Mouse (Mus musculus) spleen, adult 12 weeks (tissue): Measurements from ENCODE around the gene Grm4.

ENCODE experiments used
- DNase-seq: peaks from one replicate; pipeline ENCODE4 v3.0.0; 2022; ENCODE audit warnings: low spot score

Grm4 gene

DNA sequence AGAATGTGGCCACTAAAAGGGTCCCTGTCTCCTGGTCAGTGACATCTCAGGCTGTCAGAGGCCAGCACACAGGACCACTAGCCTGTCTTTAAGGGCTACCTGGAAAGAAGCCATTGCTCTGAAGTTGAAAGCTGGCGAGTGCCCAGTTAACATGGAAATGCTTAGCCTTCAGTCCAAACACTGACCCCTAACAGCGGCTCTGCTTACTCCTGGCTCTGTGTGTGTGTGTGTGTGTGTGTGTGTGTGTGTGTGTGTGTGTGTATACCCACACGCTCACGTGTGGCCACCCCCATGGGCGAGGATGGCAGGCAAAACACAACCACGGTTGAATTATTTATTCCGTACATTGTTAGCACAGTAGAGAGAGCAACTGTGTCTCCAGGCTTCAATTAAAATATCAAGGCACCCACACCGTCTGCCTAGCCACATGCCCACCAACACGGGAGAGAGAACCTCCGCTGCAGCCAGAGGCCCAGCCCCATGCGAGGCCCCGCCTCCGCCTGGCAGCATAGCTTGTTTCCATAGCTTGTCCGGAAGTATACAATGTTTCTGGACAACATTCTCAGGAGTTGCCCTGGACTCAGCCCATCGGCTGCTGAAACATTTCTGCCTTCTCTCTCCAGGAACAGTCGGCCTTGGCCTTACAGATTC is 32.9 kb downstream of the Grm4 start:
- no peak for DNase-seq

DNA sequence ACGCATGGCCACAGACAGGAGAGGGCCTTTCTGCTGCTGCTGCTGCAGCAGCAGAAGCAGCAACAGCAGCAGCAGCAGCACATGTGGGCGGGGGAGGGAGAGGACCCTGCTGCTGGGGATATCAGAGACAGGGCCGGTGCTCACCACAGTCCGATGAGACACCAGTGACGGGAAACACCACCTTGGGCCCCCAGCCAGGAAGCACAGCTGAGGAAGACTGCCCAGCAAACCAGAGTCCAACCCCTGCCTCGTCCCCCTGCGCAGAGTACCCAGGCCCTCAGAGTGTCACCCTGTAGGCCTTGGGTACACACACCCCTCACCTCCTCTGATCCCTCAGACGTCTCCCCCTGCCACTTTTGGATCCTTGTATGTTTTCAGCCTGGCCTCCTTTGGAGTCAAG is 35.3 kb downstream of the Grm4 start:
- DNase-seq = no peak

DNA sequence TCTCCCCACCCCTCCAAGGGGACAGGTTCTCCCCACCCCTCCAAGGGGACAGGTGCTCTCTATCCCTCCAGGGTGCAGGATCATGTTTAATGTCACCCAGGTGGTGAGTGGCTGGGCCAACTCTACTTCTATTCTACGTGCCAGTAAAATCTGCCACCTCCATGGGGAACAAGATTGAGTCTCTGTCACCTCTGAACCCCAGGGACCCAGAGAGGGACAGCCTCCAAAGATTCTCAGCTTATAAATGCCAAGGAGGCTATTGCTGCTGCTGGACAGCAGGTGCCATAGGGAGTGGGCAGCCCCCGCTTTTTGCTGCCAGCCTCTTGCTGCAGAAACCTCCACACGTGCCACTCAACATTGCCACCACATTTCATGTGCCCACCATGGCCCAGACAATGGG is 37.6 kb downstream of the Grm4 start:
- no peak for DNase-seq

DNA sequence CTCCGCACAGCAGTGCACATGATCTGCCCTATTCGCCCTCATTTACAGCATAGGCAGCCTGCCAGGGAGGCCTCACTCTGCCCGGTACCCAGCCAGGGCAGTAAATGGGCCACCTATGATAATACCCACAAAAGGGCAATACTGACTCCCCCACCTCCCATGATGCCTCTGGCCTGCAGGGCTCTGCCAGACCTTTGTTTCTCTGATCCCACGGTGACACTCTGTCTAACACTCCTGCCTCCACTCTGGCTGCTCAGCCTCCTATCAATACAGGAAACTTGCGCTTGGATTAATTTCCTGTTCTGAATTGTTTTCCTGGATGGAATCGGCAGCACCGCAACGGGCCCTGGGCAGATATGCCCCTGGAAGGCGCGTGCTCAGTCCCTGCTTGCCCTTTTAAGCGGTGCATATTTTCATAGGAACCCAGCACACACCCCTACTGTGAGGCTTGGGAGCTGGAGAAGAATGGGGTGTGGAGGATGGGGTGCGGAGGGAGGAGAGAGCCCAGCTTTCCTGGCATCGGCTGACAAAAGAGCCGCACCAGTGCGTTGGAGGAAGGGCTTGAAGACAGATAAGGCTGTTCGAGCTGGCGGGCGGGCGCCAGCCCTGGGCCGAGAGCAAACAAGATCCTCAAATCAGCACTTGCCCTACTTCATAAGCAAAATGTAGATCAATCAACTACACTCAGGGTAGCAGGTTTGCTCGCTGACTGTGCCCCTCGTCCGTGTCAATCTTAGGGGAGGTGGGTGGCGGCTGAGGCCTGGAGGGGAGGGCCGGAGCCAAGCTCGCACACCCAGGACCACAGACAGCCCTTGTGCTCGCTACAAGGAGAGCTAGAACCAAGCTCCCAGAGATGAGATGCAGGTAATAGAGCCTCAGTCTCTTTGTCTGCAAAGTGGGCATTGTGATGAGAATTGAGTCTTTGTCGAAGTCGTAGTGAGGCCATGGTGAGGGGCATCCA is 40.8 kb downstream of the Grm4 start:
- no peak for DNase-seq

GRCm38 (mm10) chr17:27475650-27476049 is 45.6 kb downstream of the Grm4 start:
- DNase-seq = no peak

GRCm38 (mm10) chr17:27466620-27467019 is 54.6 kb downstream of the Grm4 start:
- DNase-seq = no peak

DNA sequence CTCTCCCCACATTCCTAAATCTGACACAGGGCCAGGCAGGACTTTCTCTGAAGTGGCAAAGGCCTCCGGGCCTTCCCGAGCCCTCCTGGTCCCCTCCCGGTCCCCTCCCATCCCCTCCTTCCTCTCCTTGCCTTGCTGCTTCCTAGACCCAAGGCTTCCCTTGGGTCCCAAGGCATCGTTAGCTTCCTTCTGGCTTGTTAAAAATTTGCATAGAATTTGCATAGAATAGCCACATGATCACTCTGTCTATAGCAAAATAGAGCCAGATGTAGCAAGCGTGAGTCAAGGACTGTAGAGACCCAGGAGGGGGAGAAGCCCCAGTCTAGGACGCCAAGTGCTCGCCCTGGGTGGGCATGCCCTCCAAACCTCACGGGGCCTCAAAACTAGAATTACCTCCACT is 55.3 kb downstream of the Grm4 start:
- DNase-seq = no peak

DNA sequence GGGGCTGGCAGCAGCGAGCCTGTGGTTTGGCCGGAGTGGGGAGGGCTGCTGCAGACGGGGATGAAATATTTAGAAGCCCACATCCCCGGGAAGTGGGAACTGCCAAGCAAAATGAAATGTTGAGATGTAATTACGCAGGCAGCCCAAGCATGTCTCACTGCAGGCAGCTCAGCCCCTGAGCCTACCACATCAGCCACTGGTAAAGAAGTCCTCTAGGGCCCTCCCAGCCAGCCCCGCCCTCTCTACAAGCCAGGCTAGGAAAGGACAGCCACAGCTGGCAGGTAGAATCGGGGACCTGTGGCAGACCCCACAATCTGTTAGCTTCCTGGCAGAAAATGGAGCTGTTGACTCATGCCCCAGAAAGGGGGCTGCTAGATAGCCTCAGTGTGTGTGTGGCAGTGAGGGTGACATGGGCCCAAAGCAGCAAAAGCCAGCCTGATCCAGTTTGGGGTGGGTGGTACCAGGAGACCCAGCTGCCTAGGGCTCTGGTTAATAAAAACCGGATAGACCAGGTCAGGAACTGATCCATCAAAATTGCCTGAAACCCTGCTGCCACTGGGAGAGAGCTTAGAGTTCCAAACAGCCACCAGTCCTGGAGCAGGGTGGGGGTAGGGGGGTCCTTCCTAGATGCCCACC is 56.8 kb downstream of the Grm4 start:
- DNase-seq = no peak

DNA sequence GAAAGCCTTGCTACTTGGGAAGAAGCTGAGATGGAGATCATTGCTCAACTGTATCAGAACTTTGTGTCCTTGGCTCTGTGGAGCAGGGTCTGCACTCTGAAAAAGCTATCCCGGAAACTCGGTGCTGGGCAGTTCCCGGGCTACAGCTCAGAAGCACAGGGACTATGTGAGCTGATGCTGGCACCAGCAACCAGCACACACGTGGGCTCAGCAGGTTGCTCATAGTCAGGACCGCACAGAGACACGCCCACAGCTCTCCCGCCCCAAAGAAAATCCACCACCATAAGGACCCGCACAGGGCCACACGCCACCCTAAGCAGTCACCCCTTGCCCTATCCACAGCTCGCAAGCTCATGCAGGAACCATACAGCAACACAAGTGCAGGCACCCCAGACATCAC is 61.2 kb downstream of the Grm4 start:
- DNase-seq = no peak

DNA sequence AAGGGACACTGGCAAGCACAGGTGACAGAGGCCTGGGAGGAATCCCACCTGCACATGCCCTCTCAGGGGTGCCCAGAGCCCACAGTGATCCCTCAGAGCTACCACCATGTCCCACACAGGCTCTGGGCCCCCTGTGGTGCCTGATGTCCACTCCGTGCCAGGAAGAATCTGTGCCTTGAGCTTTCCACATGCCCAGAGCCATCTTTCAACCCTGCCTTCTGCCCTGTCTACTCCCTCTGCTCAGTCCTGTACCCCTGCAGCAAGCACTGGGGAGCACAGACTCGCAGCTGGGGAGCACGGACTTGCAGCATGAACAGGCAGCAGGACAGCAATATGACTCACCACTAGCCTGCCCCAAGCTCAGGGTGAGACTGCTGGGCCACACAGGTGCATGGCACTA is 62.0 kb downstream of the Grm4 start:
- DNase-seq = no peak

DNA sequence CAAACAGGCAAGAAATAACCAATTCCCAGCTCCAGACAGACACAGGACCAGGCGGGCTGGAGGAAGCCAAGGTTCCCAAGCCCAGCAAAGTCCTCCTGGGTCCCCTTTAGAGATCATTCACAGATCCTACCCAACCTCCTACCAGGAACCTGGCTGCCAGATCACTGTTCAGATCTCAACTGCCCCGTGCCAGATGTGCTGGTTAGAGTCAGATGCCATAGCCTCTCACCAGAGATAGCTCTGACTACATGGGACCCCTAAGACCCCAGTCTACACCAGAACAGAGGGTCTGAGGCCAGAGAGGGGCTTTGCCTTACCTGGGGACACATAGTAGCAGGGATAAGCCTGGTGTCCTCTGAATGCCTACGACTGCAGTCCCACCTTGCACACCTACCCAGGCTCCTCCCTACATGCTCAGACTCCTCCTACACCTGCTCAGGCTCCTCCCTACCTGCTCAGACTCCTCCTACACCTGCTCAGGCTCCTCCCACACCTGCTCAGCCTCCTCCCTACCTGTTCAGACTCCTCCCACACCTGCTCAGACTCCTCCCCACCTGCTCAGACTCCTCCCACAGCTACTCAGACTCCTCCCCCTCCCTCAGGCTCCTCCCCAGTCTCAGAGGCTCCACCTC is 63.2 kb downstream of the Grm4 start:
- DNase-seq = no peak

DNA sequence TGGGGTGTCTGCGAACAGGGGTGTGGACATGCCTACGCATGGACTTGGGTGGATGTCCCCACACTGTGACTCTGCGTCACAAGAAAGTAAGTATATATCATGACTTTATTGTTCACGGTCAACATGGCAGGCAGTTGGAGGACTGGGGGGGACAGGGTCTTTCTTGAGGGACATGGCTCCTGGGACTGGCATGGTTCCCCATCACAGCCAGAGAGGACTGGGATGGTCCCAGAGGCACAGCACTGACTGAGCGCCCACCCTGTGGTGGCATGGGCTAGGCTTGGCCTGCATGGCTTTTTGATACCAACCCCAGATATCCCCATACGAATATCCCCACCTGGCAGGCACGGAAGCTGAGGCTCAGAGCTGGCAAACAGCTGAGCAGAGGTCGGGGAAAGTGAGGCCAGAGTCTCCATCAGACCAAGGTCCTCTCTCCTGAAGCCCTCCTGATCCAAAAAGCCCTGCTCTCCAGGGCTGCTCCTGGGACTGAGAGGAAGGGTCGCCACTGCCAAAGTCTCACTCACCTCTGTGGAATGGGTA is 64.1 kb downstream of the Grm4 start:
- DNase-seq = no peak

GRCm38 (mm10) chr17:27456364-27456763 is 64.8 kb downstream of the Grm4 start:
- no peak for DNase-seq

- DNase-seq = no peak
These were observed 66.0 kb downstream of the Grm4 start for GRCm38 (mm10) chr17:27455012-27455784.

DNA sequence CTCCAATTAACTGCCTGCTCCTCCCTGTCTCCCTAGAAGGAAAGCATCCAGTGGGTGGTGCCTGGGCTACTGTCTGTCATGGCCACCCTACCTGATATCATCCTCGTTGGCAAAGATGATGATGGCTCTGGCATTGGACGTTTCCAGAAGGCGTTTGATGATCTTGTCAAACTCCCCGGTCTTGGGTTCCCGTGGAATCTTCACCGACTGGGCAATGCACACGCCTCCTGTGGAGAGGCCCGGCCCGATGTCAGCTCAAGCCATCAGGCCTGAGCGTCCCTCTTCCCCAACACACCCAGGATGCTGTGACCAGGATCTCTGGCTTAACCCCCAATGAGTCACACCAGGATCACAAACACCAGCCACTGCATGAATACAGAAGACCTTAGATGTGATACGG is 66.8 kb downstream of the Grm4 start:
- no peak for DNase-seq

GRCm38 (mm10) chr17:27453045-27453444 is 68.2 kb downstream of the Grm4 start:
- no peak for DNase-seq

- no peak for DNase-seq
These were observed 69.4 kb downstream of the Grm4 start for GRCm38 (mm10) chr17:27451787-27452186.

- DNase-seq = no peak
These were observed 70.0 kb downstream of the Grm4 start for GRCm38 (mm10) chr17:27451216-27451615.

DNA sequence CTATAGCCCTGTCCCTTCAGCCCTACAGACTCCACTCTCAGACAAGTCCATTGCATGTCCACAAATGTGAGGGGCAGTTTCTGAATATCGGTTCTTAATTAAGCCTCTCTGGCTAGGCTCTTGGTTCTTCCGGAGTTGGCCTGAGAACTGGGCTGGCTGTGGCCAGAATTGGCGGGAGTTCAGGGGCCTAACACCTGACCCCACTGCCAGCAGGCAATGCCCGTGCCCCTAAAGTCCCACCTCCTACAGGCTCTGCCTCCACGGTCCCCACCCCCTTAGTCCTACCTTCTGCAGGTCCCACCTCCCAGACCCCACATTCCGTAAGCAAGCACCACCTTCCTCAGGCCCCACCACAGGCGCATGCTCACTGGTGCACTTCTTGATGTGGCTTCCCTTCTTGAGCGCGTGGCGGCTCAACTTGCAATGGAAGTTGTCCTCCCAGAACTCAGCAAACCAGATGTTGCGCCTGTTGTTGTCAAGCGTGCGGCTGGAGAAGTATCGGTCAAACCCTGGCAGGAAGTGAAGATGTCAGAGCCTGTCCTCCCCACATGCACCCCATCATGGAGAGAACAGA is 71.4 kb downstream of the Grm4 start:
- DNase-seq = no peak

DNA sequence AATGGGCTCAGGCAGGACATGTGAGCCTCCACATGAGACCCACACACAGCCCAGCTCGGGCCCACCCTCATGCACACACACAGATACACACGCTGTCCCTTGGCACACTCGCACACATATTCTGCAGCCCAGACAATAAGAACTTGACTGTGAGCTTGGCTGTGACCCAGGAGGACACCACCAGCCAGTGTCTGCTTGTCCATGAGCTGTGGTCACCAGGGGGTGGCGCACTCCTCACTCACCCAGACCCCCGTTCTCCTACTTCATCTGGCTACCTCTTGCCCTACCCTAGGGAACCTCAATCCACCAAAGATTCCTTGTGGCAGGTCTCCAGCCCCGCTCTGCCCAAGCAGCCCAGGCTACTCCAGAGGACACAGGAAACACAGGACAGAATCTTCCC is 72.5 kb downstream of the Grm4 start:
- no peak for DNase-seq
